Mouse (Mus musculus): Measurements from ENCODE around the gene Engase. TPM values are rescaled to one million over a fixed set of nuclear protein-coding genes. Genes with fewer than 3 reads are reported as not detected.

Engase gene
- polyA plus RNA-seq, 1 experiment: 5.1 TPM

GRCm38 (mm10) chr11:118436471-118436935 lies 40.1 kb upstream of the Engase start:
- no peak overlapping the region for H3ac ChIP-seq (ENCODE audit: control insufficient read depth, insufficient read length)
- no peaks in the 10 kb centered on the region for H3K27me3 ChIP-seq (ENCODE audit: control insufficient read depth, insufficient read depth, insufficient read length)
- no peak for TF ChIP-seq USF1 (IDR thresholded peaks at IDR 0.05; ENCODE audit: low read depth)
- no peak for TF ChIP-seq TCF3 (IDR thresholded peaks at IDR 0.05; ENCODE audit: insufficient read length, low read depth)
- TF ChIP-seq MYOG (IDR thresholded peaks at IDR 0.05; ENCODE audit: control insufficient read depth in 1 of 3, insufficient read depth in 1 of 3, insufficient read length in 2 of 3, low read depth in 2 of 3): no peak
- no peak for TF ChIP-seq POLR2A (IDR thresholded peaks at IDR 0.05; ENCODE audit: insufficient read length, low read depth)
- no peak for TF ChIP-seq POLR2AphosphoS2 (IDR thresholded peaks at IDR 0.05; ENCODE audit: insufficient read length, low read depth)
- TF ChIP-seq REST (IDR thresholded peaks at IDR 0.05; ENCODE audit: insufficient read depth, insufficient read length): no peak
- no peak for TF ChIP-seq SRF (IDR thresholded peaks at IDR 0.05; ENCODE audit: control insufficient read depth, insufficient read length, low read depth)
- TF ChIP-seq TCF12 (IDR thresholded peaks at IDR 0.05; ENCODE audit: insufficient read depth, poor library complexity, severe bottlenecking): no peak
- TF ChIP-seq CEBPB (IDR thresholded peaks at IDR 0.05; ENCODE audit: insufficient read depth, poor library complexity, severe bottlenecking): no peak
- TF ChIP-seq MAX (IDR thresholded peaks at IDR 0.05; ENCODE audit: low read depth): no peak
- TF ChIP-seq MYOD1 (IDR thresholded peaks at IDR 0.05; ENCODE audit: control insufficient read depth in 1 of 3, insufficient read length in 2 of 3, low read depth in 2 of 3): no peak
- TF ChIP-seq E2F4 (IDR thresholded peaks at IDR 0.05; ENCODE audit: insufficient read depth): no peak
- H3K4me2 ChIP-seq (ENCODE audit: low read depth): no peak overlapping the region
- no peak overlapping the region for H3K4me3 ChIP-seq
- H3K36me3 ChIP-seq (ENCODE audit: control insufficient read depth, insufficient read depth): no peaks in the 10 kb centered on the region
- H3K79me2 ChIP-seq (ENCODE audit: control insufficient read depth, insufficient read depth): no peaks in the 10 kb centered on the region

- no peak overlapping the region for H3K4me3 ChIP-seq
- H3K36me3 ChIP-seq (ENCODE audit: control insufficient read depth, insufficient read depth): no peaks in the 10 kb centered on the region
- TF ChIP-seq CEBPB (IDR thresholded peaks at IDR 0.05; ENCODE audit: insufficient read depth, poor library complexity, severe bottlenecking): peak; percentile 95
- no peak for TF ChIP-seq SRF (IDR thresholded peaks at IDR 0.05; ENCODE audit: control insufficient read depth, insufficient read length, low read depth)
- peak; percentile 78 to 86 (median 81) for TF ChIP-seq MYOD1 (IDR thresholded peaks at IDR 0.05; ENCODE audit: control insufficient read depth in 1 of 3, insufficient read length in 2 of 3, low read depth in 2 of 3)
- peak; percentile 75 for TF ChIP-seq TCF12 (IDR thresholded peaks at IDR 0.05; ENCODE audit: insufficient read depth, poor library complexity, severe bottlenecking)
- TF ChIP-seq MYOG (IDR thresholded peaks at IDR 0.05; ENCODE audit: control insufficient read depth in 1 of 3, insufficient read depth in 1 of 3, insufficient read length in 2 of 3, low read depth in 2 of 3): peak; percentile 42 to 87 (median 84)
- H3K4me2 ChIP-seq (ENCODE audit: low read depth): peak overlapping the region; percentile 70
- no peaks in the 10 kb centered on the region for H3K27me3 ChIP-seq (ENCODE audit: control insufficient read depth, insufficient read depth, insufficient read length)
- H3K79me2 ChIP-seq (ENCODE audit: control insufficient read depth, insufficient read depth): no peaks in the 10 kb centered on the region
- H3ac ChIP-seq (ENCODE audit: control insufficient read depth, insufficient read length): no peak overlapping the region
These were observed 37.8 kb upstream of the Engase start for GRCm38 (mm10) chr11:118438665-118439414.

- TF ChIP-seq MAX (IDR thresholded peaks at IDR 0.05; ENCODE audit: low read depth) (no peak), E2F4 (IDR thresholded peaks at IDR 0.05; ENCODE audit: insufficient read depth) (no peak), SRF (IDR thresholded peaks at IDR 0.05; ENCODE audit: control insufficient read depth, insufficient read length, low read depth) (no peak), POLR2A (IDR thresholded peaks at IDR 0.05; ENCODE audit: insufficient read length, low read depth) (no peak), USF1 (IDR thresholded peaks at IDR 0.05; ENCODE audit: low read depth) (no peak), MYOG (IDR thresholded peaks at IDR 0.05; ENCODE audit: control insufficient read depth in 1 of 3, insufficient read depth in 1 of 3, insufficient read length in 2 of 3, low read depth in 2 of 3) (no peak), CEBPB (IDR thresholded peaks at IDR 0.05; ENCODE audit: insufficient read depth, poor library complexity, severe bottlenecking) (no peak), POLR2AphosphoS2 (IDR thresholded peaks at IDR 0.05; ENCODE audit: insufficient read length, low read depth) (no peak), TCF3 (IDR thresholded peaks at IDR 0.05; ENCODE audit: insufficient read length, low read depth) (no peak), REST (IDR thresholded peaks at IDR 0.05; ENCODE audit: insufficient read depth, insufficient read length) (no peak), MYOD1 (IDR thresholded peaks at IDR 0.05; ENCODE audit: control insufficient read depth in 1 of 3, insufficient read length in 2 of 3, low read depth in 2 of 3) (no peak), TCF12 (IDR thresholded peaks at IDR 0.05; ENCODE audit: insufficient read depth, poor library complexity, severe bottlenecking) (no peak)
- no peak overlapping the region for H3ac ChIP-seq (ENCODE audit: control insufficient read depth, insufficient read length)
- no peaks in the 10 kb centered on the region for H3K79me2 ChIP-seq (ENCODE audit: control insufficient read depth, insufficient read depth)
- peaks cover under 1% of the 10 kb centered on the region for H3K27me3 ChIP-seq (ENCODE audit: control insufficient read depth, insufficient read depth, insufficient read length)
- H3K4me2 ChIP-seq (ENCODE audit: low read depth): no peak overlapping the region
- no peaks in the 10 kb centered on the region for H3K36me3 ChIP-seq (ENCODE audit: control insufficient read depth, insufficient read depth)
- no peak overlapping the region for H3K4me3 ChIP-seq
These were observed 33.9 kb upstream of the Engase start for GRCm38 (mm10) chr11:118442691-118443090.

- no peak overlapping the region for H3K4me3 ChIP-seq
- H3K36me3 ChIP-seq (ENCODE audit: control insufficient read depth, insufficient read depth): no peaks in the 10 kb centered on the region
- no peak for TF ChIP-seq TCF12 (IDR thresholded peaks at IDR 0.05; ENCODE audit: insufficient read depth, poor library complexity, severe bottlenecking)
- no peak for TF ChIP-seq REST (IDR thresholded peaks at IDR 0.05; ENCODE audit: insufficient read depth, insufficient read length)
- no peak for TF ChIP-seq MAX (IDR thresholded peaks at IDR 0.05; ENCODE audit: low read depth)
- TF ChIP-seq E2F4 (IDR thresholded peaks at IDR 0.05; ENCODE audit: insufficient read depth): no peak
- TF ChIP-seq POLR2A (IDR thresholded peaks at IDR 0.05; ENCODE audit: insufficient read length, low read depth): no peak
- no peak for TF ChIP-seq USF1 (IDR thresholded peaks at IDR 0.05; ENCODE audit: low read depth)
- no peak for TF ChIP-seq CEBPB (IDR thresholded peaks at IDR 0.05; ENCODE audit: insufficient read depth, poor library complexity, severe bottlenecking)
- TF ChIP-seq MYOG (IDR thresholded peaks at IDR 0.05; ENCODE audit: control insufficient read depth in 1 of 3, insufficient read depth in 1 of 3, insufficient read length in 2 of 3, low read depth in 2 of 3): no peak
- no peak for TF ChIP-seq POLR2AphosphoS2 (IDR thresholded peaks at IDR 0.05; ENCODE audit: insufficient read length, low read depth)
- TF ChIP-seq MYOD1 (IDR thresholded peaks at IDR 0.05; ENCODE audit: control insufficient read depth in 1 of 3, insufficient read length in 2 of 3, low read depth in 2 of 3): no peak
- TF ChIP-seq SRF (IDR thresholded peaks at IDR 0.05; ENCODE audit: control insufficient read depth, insufficient read length, low read depth): no peak
- TF ChIP-seq TCF3 (IDR thresholded peaks at IDR 0.05; ENCODE audit: insufficient read length, low read depth): no peak
- no peak overlapping the region for H3K4me2 ChIP-seq (ENCODE audit: low read depth)
- H3K79me2 ChIP-seq (ENCODE audit: control insufficient read depth, insufficient read depth): no peaks in the 10 kb centered on the region
- no peak overlapping the region for H3ac ChIP-seq (ENCODE audit: control insufficient read depth, insufficient read length)
- peaks cover 7% of the 10 kb centered on the region for H3K27me3 ChIP-seq (ENCODE audit: control insufficient read depth, insufficient read depth, insufficient read length)
These were observed 33.2 kb upstream of the Engase start for GRCm38 (mm10) chr11:118443201-118443970.

Data from myocyte (in vitro differentiated cells).